Mouse (Mus musculus) liver, embryonic 13.5 days (tissue): ENCODE data around the gene Phospho1. TPM values are rescaled to one million over a fixed set of nuclear protein-coding genes. Genes with fewer than 3 reads are reported as not detected.
A peak's percentile ranks its signal among the peaks of the same experiment; 100 is the strongest.

Source experiments
- ATAC-seq: fragments of 200-750 bp; cut with Nextera tagmentation; 2 replicates; pipeline ENCODE4 v1.8.0; 2017; ENCODE audit warnings: low read depth, mild to moderate bottlenecking, moderate number of reproducible peaks, moderate library complexity
- DNase-seq: peaks from one replicate; pipeline ENCODE4 v3.0.0; 2022
- H3K27ac ChIP-seq: fragments of 300-500 bp; sonication (generic); 2 replicates; pipeline ENCODE4 v1.5.1; 2015; ENCODE audit warnings: moderate library complexity, mild to moderate bottlenecking, inconsistent platforms
- H3K27me3 ChIP-seq: fragments of 300-500 bp; sonication (generic); 2 replicates; pipeline ENCODE4 v1.6.1; 2015; ENCODE audit warnings: mild to moderate bottlenecking, inconsistent platforms
- H3K36me3 ChIP-seq: fragments of 300-500 bp; sonication (generic); 2 replicates; pipeline ENCODE4 v1.6.1; 2015; ENCODE audit warnings: mild to moderate bottlenecking, inconsistent platforms
- H3K4me1 ChIP-seq: fragments of 300-500 bp; sonication (generic); replicated peaks from 2 replicates; pipeline ENCODE4 v1.6.1; 2015; ENCODE audit warnings: inconsistent platforms
- H3K4me2 ChIP-seq: fragments of 300-500 bp; sonication (generic); 2 replicates; pipeline ENCODE4 v1.6.1; 2015; ENCODE audit warnings: inconsistent platforms, mild to moderate bottlenecking, moderate library complexity
- H3K4me3 ChIP-seq: fragments of 300-500 bp; sonication (generic); replicated peaks from 2 replicates; pipeline ENCODE4 v1.5.1; 2015; ENCODE audit warnings: mild to moderate bottlenecking, inconsistent platforms
- H3K9ac ChIP-seq: fragments of 300-500 bp; sonication (generic); 2 replicates; pipeline ENCODE4 v1.6.1; 2015; ENCODE audit warnings: mild to moderate bottlenecking, inconsistent platforms
- H3K9me3 ChIP-seq: fragments of 300-500 bp; sonication (generic); replicated peaks from 2 replicates; pipeline ENCODE4 v1.6.1; 2016; ENCODE audit warnings: inconsistent platforms
- WGBS: fragments of 180-500 bp; shearing (Covaris S2); methylation state at CpG from one replicate; pipeline ENCODE4 v1.1.7; 2015; ENCODE audit not compliant: insufficient replicate concordance; 5-methylcytosine and 5-hydroxymethylcytosine counted together
- polyA plus RNA-seq: library from polyadenylated mRNA; unstranded; fragments of >200 nt; fragmentation: Nextera tagmentation; extraction: Ambion mirVana; gene quantifications from 2 replicates; pipeline ENCODE4 v1.2.1, GENCODE M21; 2015

Phospho1 gene
- polyA plus RNA-seq, 1 experiment from 2014 or later, result 6.2 TPM

DNA sequence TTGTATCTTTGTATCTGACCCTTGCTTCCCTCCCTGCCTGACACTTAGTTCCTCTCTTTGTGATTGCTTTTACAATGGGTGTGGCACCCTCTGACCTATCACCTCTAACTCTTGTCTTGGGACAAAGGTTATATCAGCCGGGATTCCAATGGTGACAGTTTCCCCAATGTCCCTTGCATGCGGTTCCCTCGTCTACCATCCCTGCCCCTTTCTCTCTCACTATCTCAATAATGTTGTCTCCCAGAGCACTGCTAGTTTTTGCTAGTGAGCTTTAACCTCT is 2.8 kb downstream of the Phospho1 start:
- ATAC-seq (no peak), DNase-seq (no peak)
- Histone ChIP-seq H3K27me3 (peaks cover 64% of the 10 kb centered on the region), H3K36me3 (peaks cover 23% of the 10 kb centered on the region), H3K27ac (peak overlapping the region; percentile 78), H3K4me3 (peak overlapping the region; percentile 72), H3K9me3 (no peaks in the 10 kb centered on the region), H3K4me2 (peak overlapping the region; percentile 98), H3K4me1 (peaks cover 86% of the 10 kb centered on the region), H3K9ac (peak overlapping the region; percentile 86)
- WGBS, result 12% methylated on average over 3 of the region's 3 CpGs

DNA sequence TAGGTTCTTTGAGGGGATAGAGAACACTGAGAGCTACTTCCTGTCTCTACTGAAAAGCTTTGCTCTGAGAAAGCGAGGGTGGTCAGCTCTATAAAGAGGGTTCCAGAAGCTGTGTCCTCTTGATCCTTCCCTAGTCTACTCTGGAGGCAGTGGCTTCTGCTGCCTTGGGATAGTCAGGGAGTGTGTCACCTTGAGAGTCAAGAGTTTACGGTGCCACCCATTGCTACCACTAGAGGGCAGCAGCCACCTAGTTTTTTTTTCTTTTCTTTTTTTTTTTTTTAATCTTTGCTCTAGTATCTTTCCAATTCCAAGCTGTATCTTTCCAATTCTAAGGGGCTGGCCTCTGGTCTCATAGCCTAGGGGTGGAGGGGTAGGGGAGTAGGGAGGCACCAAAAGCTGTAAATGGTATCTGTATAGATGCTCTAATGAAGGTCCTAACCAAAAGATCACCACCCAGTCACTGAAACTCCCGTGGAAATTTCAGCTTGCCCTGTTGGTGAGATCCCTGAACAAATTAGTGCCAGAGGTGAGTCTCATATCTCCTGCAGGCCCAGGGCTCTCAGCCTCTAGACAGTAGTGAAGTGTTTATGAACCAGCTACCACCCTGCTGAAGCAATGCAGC is 3.3 kb downstream of the Phospho1 start:
- Histone ChIP-seq H3K4me2 (peak overlapping the region; percentile 98), H3K36me3 (peaks cover 23% of the 10 kb centered on the region), H3K9me3 (no peaks in the 10 kb centered on the region), H3K4me3 (peak overlapping the region; percentile 72), H3K9ac (peak overlapping the region; percentile 86), H3K27ac (peak overlapping the region; percentile 78), H3K4me1 (peaks cover 83% of the 10 kb centered on the region), H3K27me3 (peaks cover 69% of the 10 kb centered on the region)
- ATAC-seq (no peak), DNase-seq (peak; percentile 54)
- 12% methylated on average over 3 of the region's 3 CpGs for WGBS

DNA sequence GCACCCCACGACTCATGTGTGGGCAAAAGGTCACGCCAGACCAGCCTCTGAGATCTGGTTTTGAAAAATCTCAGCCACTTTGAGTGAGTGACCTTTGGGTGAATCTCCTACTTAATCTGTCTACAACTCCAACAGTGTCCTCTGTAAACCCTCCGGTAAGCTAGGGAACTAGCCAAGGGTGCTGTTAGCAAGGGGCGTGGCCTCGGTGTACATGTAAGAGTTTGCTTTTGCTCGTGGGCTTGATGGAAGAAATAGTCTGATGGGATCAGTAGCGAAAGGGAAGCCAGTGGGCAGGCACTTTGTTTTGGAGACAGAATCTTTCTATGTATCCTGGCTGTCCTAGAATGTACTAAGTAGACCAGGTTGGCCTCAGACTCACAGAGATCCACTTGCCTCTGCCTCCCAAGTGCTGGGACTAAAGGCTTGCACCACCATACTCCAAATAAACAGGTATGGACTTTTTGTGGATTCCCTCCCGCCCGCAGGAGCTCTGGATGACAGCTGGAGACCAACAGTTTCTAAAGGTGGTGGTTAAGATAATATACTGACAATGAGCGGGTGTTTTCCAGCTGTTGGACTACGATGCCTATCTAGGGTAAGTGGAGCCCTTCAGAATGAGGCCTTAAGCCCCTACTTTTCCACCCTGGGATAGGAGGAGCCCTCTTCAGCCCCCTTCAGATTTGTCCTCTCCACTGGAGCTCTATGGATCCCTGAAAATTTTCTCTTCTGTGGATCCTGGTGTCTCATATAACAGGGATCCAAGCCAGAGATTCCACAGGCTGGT is 4.1 kb downstream of the Phospho1 start:
- peaks cover 23% of the 10 kb centered on the region for H3K36me3 ChIP-seq
- ATAC-seq (no peak), DNase-seq (no peak)
- WGBS, result 41% methylated on average over 11 of the region's 11 CpGs
- peak overlapping the region; percentile 24; the same call in 1 of the 2 replicates for H3K27ac ChIP-seq
- peak overlapping the region; percentile 86 for H3K9ac ChIP-seq
- H3K4me3 ChIP-seq, result 0 out of 2 replicates have a peak overlapping the region, but pooled peaks have one; percentile 22
- no peaks in the 10 kb centered on the region for H3K9me3 ChIP-seq
- peak overlapping the region; percentile 98 for H3K4me2 ChIP-seq
- H3K27me3 ChIP-seq, result peaks cover 74% of the 10 kb centered on the region
- peaks cover 80% of the 10 kb centered on the region for H3K4me1 ChIP-seq

DNA sequence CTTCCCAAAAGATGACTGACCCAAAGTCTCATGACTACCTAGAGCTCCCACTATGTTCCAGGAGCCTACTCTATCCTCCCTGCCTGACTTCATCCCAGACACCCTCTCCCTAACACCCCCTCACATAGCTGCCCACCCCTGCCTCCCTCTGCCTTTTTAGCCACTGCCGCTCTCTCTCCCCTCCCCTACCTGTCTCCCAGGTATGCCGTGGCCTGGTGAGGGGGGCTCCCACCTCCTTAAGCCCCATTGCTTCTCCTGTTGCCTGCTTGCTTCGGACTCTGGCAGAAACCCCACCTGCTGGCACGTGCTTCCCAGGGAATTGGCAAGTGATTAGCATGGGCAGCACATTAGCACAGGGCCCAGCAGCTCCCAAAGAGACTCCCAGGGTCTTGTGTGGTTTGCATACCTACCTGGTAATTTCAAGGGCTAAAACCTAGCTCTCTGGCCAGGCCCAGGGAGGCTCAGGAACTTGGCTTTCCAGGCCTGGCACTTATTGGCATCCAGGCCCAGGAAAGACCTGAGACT is 5.3 kb downstream of the Phospho1 start:
- ATAC-seq (no peak), DNase-seq (no peak)
- H3K9ac ChIP-seq, result no peak overlapping the region
- H3K36me3 ChIP-seq, result peaks cover 23% of the 10 kb centered on the region
- no peaks in the 10 kb centered on the region for H3K9me3 ChIP-seq
- 56% methylated on average over 4 of the region's 4 CpGs for whole genome bisulfite sequencing
- 0 out of 2 replicates have a peak overlapping the region, but pooled peaks have one; percentile 46 for H3K4me3 ChIP-seq
- peaks cover 84% of the 10 kb centered on the region for H3K4me1 ChIP-seq
- H3K27ac ChIP-seq, result no peak overlapping the region
- no peak overlapping the region for H3K4me2 ChIP-seq
- H3K27me3 ChIP-seq, result peaks cover 85% of the 10 kb centered on the region

DNA sequence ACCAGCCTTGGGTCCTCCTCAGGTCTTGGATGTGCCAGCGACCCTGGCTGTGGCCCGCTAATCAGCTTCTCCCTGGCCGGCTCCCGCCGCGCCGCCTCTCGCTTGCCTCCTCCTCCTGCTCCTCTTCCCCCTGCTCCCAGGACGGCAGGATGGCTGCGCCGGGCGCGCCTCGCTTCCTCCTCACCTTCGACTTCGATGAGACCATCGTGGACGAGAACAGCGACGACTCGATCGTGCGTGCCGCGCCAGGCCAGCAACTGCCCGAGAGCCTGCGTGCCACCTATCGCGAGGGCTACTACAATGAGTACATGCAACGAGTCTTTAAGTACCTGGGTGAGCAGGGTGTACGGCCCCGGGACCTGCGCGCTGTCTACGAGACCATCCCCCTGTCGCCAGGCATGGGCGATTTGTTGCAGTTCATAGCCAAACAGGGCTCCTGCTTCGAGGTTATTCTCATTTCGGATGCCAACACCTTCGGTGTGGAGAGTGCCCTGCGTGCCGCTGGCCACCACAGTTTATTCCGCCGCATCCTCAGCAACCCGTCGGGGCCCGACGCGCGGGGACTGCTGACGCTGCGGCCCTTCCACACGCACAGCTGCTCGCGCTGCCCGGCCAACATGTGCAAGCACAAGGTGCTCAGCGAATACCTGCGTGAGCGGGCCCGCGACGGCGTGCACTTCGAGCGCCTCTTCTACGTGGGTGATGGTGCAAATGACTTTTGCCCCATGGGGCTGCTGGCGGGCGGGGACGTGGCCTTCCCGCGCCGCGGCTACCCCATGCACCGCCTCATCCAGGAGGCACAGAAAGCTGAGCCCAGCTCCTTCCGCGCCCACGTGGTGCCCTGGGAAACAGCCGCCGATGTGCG is 6.3 kb downstream of the Phospho1 start:
- WGBS, result 4% methylated on average over 80 of the region's 80 CpGs
- H3K4me1 ChIP-seq, result peaks cover 84% of the 10 kb centered on the region
- H3K27ac ChIP-seq, result no peak overlapping the region
- DNase-seq (no peak), ATAC-seq (no peak)
- H3K4me2 ChIP-seq, result peak overlapping the region; percentile 63
- peaks cover 23% of the 10 kb centered on the region for H3K36me3 ChIP-seq
- peak overlapping the region; percentile 46 for H3K4me3 ChIP-seq
- no peaks in the 10 kb centered on the region for H3K9me3 ChIP-seq
- H3K9ac ChIP-seq, result peak overlapping the region; percentile 45
- peaks cover 77% of the 10 kb centered on the region for H3K27me3 ChIP-seq

DNA sequence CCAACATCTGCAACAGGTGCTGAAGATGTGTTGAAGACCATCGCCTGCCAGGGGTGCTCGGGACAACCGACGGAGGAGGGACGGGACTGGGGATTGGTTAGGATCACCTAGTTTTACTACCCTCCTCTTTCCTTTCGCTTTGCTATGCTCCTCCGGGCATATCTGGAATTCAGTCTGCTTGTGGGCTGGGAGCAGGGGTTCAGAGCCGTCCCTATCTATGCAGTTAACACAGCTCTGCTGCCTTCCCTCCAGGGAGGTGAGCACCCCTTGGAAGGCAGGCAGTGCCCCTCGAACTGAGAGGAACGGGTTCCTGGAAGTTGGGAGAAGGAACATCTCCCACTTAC is 6.9 kb downstream of the Phospho1 start:
- Histone ChIP-seq H3K27ac (no peak overlapping the region), H3K4me2 (peak overlapping the region; percentile 63), H3K9me3 (no peaks in the 10 kb centered on the region), H3K4me3 (peak overlapping the region; percentile 46), H3K9ac (peak overlapping the region; percentile 45), H3K36me3 (peaks cover 23% of the 10 kb centered on the region), H3K4me1 (peaks cover 86% of the 10 kb centered on the region), H3K27me3 (peaks cover 77% of the 10 kb centered on the region)
- DNase-seq, result no peak
- WGBS, result 7% methylated on average over 10 of the region's 10 CpGs
- no peak for ATAC-seq

DNA sequence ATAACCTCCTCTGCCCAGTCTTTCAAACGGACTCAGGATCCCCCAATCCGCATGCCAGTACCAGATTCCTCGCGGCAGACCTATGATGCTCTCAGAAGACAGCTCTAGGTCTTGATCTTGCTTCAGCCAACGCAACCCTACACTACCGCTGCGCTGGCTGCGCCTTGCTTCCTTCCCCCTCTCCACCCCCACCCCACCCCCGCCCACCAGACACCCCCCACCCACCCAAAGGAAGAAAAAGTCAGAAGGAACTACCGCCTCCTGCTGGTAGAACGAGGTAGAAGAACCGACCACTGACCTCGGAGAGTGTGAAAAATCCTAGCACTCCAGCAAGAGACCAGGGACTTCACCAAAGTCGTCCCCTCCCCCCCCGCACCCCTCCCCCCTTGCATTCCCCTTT is 7.3 kb downstream of the Phospho1 start:
- no peak for DNase-seq
- Histone ChIP-seq H3K27me3 (peaks cover 77% of the 10 kb centered on the region), H3K9me3 (no peaks in the 10 kb centered on the region), H3K36me3 (peaks cover 23% of the 10 kb centered on the region), H3K4me3 (peak overlapping the region; percentile 46), H3K9ac (peak overlapping the region; percentile 45; the same call in 1 of the 2 replicates), H3K4me2 (peak overlapping the region; percentile 63), H3K4me1 (peaks cover 85% of the 10 kb centered on the region), H3K27ac (no peak overlapping the region)
- ATAC-seq, result no peak
- 6% methylated on average over 15 of the region's 15 CpGs for WGBS

DNA sequence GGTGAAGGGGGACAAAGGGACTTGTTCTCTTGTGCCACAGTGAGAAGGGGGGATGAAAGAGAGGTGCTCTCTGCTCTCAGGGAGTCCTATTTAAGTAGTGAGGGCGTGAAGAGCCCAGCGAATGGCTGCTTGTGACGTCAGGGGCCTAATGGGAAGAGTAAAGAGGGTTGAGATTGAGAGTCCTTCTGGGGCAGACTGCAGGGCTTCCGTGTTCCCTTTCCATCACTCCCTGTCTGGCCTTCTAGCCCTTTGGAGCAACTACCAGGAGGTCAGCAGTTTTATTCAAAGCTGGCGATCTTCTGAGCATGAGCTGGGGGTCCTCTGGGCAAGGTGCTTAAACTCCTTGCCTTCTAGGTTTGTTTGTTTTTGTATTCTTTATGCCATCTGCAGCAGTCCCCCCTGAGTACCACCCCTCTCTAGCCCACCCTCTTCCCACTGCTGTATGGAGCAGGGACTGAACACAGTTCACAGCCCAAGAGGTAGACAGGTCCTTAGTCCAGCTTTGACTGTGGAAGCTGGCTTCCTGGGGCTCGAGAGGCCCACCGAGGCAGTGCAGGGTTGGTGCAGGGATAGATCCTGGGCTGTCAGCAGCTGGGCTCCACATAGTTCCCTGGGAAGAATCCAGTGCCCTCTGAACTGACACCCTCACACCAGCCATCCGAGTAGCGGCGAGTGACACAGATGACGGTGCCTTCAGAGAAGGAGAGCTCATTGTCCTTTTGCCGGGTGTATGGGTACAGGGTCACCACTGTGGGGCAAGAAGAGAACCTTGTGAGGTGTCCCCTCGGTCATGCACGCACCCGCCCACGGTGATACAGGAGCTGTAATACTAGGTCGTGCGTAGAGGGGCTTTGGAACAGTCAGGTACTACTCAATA is 8.1 kb downstream of the Phospho1 start:
- DNase-seq, result no peak
- no peak overlapping the region for H3K4me3 ChIP-seq
- H3K4me1 ChIP-seq, result peaks cover 85% of the 10 kb centered on the region
- H3K27me3 ChIP-seq, result peaks cover 79% of the 10 kb centered on the region
- no peak overlapping the region for H3K27ac ChIP-seq
- no peaks in the 10 kb centered on the region for H3K9me3 ChIP-seq
- H3K9ac ChIP-seq, result no peak overlapping the region
- no peak overlapping the region for H3K4me2 ChIP-seq
- 68% methylated on average over 18 of the region's 18 CpGs for WGBS
- ATAC-seq, result no peak
- peaks cover 23% of the 10 kb centered on the region for H3K36me3 ChIP-seq

DNA sequence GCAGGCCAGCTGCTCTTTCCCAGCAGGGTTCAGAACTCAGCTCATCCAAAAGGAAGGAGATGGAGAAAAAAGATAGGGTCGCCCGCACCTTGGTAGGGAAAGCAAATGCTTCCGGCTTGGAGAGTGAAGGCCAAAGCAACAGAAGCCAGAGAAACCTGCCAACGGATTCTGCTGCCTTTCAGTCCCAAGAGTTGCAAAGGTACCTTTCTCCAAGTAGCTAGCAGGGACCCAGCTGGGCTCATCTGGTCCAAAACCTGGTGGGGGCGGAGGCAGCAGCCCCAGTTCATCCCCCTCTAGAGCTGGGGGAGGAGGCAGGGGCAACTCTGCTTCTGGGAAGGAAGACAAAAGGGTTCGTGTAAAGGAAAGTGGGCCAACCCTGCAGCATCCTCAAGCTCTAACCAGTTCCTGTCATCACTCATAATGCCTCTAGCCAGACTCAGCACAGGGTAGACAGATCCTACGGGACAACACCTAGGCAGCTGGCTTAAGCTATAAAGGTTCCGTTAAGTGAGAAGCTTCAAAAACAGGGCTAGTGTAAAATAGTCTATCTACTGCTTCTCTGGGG is 8.8 kb downstream of the Phospho1 start:
- DNase-seq, result no peak
- no peak for ATAC-seq
- H3K9me3 ChIP-seq, result no peaks in the 10 kb centered on the region
- H3K36me3 ChIP-seq, result peaks cover 23% of the 10 kb centered on the region
- H3K27ac ChIP-seq, result no peak overlapping the region
- peak overlapping the region; percentile 62 for H3K4me2 ChIP-seq
- no peak overlapping the region for H3K9ac ChIP-seq
- peaks cover 85% of the 10 kb centered on the region for H3K4me1 ChIP-seq
- WGBS, result 55% methylated on average over 8 of the region's 8 CpGs
- no peak overlapping the region for H3K4me3 ChIP-seq
- peaks cover 75% of the 10 kb centered on the region for H3K27me3 ChIP-seq

DNA sequence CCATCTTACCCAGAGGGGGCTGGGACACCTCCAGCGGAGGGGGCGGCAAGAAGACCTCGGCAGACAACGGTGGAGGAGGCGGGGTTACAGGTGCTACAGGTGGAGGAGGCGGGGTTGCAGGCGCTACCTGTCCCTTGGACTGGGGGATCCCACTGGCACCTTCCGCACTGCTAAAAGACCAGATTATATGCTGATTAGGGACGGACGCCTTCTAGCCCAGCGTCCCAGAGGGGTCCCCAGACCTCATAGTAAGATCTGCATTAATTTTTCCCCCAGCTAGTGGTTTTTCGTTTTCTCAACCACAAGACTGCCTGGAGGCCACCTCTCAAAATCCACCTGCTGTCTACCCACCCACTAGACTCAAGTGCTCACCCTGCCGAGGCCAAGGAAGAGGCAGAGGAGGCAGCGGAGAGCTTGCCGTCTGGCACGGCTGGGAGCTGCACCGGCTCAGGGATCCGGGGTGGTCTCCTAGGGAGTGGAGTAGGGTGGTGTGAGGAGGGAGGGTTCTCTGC is 9.4 kb downstream of the Phospho1 start:
- 0 out of 2 replicates have a peak overlapping the region, but pooled peaks have one; percentile 41 for H3K27ac ChIP-seq
- peak overlapping the region; percentile 20 for H3K9ac ChIP-seq
- ATAC-seq (0 out of 2 replicates have a peak, but pooled peaks have one; percentile 0), DNase-seq (no peak)
- H3K9me3 ChIP-seq, result no peaks in the 10 kb centered on the region
- peaks cover 85% of the 10 kb centered on the region for H3K4me1 ChIP-seq
- 19% methylated on average over 18 of the region's 18 CpGs for WGBS
- peaks cover 21% of the 10 kb centered on the region for H3K36me3 ChIP-seq
- peak overlapping the region; percentile 62 for H3K4me2 ChIP-seq
- peaks cover 69% of the 10 kb centered on the region for H3K27me3 ChIP-seq
- peak overlapping the region; percentile 30 for H3K4me3 ChIP-seq
